Mouse (Mus musculus): ENCODE results near the gene Zfp27.
A peak's percentile ranks its signal among the peaks of the same experiment; 100 is the strongest.

GRCm38 (mm10) chr7:29853219-29853842 is 53.0 kb downstream of the Zfp27 start, which contains the start of gene Zfp940:
- TF ChIP-seq EP300 (IDR thresholded peaks at IDR 0.05; ENCODE audit: low read length) (0 out of 2 replicates have a peak, but pooled peaks have one; percentile 6), CTCF (conservative IDR thresholded peaks at IDR 0.05 in 1 of 2, IDR thresholded peaks at IDR 0.05 in 1 of 2; ENCODE audit: low read depth in 2 of 2, low read length in 2 of 2) (no peak)
